7 mouse cellular contexts compared by ENCODE assay signal in genomic region chr7:141562421-141562851, GRCm38 (mm10). TPM values are rescaled to one million over a fixed set of nuclear protein-coding genes. Genes with fewer than 3 reads are reported as not detected.
DNase-seq lines count a peak whose midpoint lies in the region; ATAC-seq and TF ChIP-seq lines count a peak whose summit lies in the region.

No protein-coding gene starts in this region.

- DNase-seq in lung, postnatal 10 days: no peak
- no peak for DNase-seq in hindbrain, embryonic 10.5 days (ENCODE audit: low spot score)
- peak; percentile 28 for DNase-seq in lung, postnatal 36 days
- no peak for DNase-seq in right cerebral cortex, postnatal 36 days (ENCODE audit: low spot score in 2 of 2)
- DNase-seq in spleen, adult 18-20 months: no peak

- peak overlapping the region; percentile 77 for H3K4me3 ChIP-seq in lung, embryonic 15.5 days
- H3K4me3 ChIP-seq in cortical plate, adult 2 months (ENCODE audit: insufficient read depth, low read length): peak overlapping the region; percentile 97
- peak overlapping the region; percentile 94 for H3K4me3 ChIP-seq in hindbrain, embryonic 10.5 days

- H3K9ac ChIP-seq in lung, embryonic 15.5 days: peak overlapping the region; percentile 95

- WGBS in lung, embryonic 15.5 days: 1% methylated on average over 33 of the region's 33 CpGs
- WGBS in hindbrain, embryonic 10.5 days: under 1% methylated on average over 33 of the region's 33 CpGs

- ATAC-seq in lung, embryonic 15.5 days (ENCODE audit: borderline replicate concordance, extremely low read depth, low FRiP score, low TSS enrichment): peak; percentile 37

- 0 out of 2 replicates have a peak, but pooled peaks cover 3% of the 10 kb centered on the region for H3K36me3 ChIP-seq in lung, embryonic 15.5 days
- peaks cover 15% of the 10 kb centered on the region for H3K36me3 ChIP-seq in hindbrain, embryonic 10.5 days

- H3K27me3 ChIP-seq in lung, embryonic 15.5 days: no peaks in the 10 kb centered on the region
- H3K27me3 ChIP-seq in hindbrain, embryonic 10.5 days (ENCODE audit: insufficient read depth, poor library complexity, severe bottlenecking): 0 out of 2 replicates have a peak, but pooled peaks cover 5% of the 10 kb centered on the region

- no peaks in the 10 kb centered on the region for H3K9me3 ChIP-seq in lung, embryonic 15.5 days
- H3K9me3 ChIP-seq in hindbrain, embryonic 10.5 days: no peaks in the 10 kb centered on the region

- TF ChIP-seq CTCF in cortical plate, adult 2 months (IDR thresholded peaks at IDR 0.05; ENCODE audit: extremely low read depth, insufficient read depth, low read length): no peak

- peak overlapping the region; percentile 94 for H3K4me2 ChIP-seq in lung, embryonic 15.5 days

- peak overlapping the region; percentile 73 for H3K27ac ChIP-seq in lung, embryonic 15.5 days
- H3K27ac ChIP-seq in cortical plate, adult 2 months (ENCODE audit: insufficient read depth, low read length): no peak overlapping the region; the same call in 1 of the 2 replicates
- H3K27ac ChIP-seq in hindbrain, embryonic 10.5 days: peak overlapping the region; percentile 96

- TF ChIP-seq POLR2A in cortical plate, adult 2 months (IDR thresholded peaks at IDR 0.05; ENCODE audit: extremely low read depth, insufficient read depth, low read length): no peak

- peaks cover 21% of the 10 kb centered on the region for H3K4me1 ChIP-seq in lung, embryonic 15.5 days
- H3K4me1 ChIP-seq in cortical plate, adult 2 months (ENCODE audit: control insufficient read depth, insufficient read depth, low read length): peaks cover 7% of the 10 kb centered on the region
- peaks cover 42% of the 10 kb centered on the region for H3K4me1 ChIP-seq in hindbrain, embryonic 10.5 days (replicated peaks)

RNA-seq across cellular contexts. Expression of gene Ap2a2, which starts 0.5 kb away (rescaled TPM):
- 69.1 and 73.4 TPM in 2 replicates for polyA plus RNA-seq in lung, embryonic 15.5 days (2015; fragmentation: Nextera tagmentation; extraction: Ambion mirVana)
- 70.2 and 75.7 TPM in 2 replicates for polyA plus RNA-seq in cortical plate, adult 2 months (2012; rRNA removed)
- polyA plus RNA-seq in hindbrain, embryonic 10.5 days (2016; fragmentation: Nextera tagmentation; extraction: Ambion mirVana): 105 and 108 TPM in 2 replicates

RNA-seq across cellular contexts. Expression of gene Chid1, which starts 22.8 kb away (rescaled TPM):
- polyA plus RNA-seq in lung, embryonic 15.5 days (2015; fragmentation: Nextera tagmentation; extraction: Ambion mirVana): 39.5 and 40.9 TPM in 2 replicates
- polyA plus RNA-seq in cortical plate, adult 2 months (2012; rRNA removed): 43.0 and 48.8 TPM in 2 replicates
- 24.9 and 30.2 TPM in 2 replicates for polyA plus RNA-seq in hindbrain, embryonic 10.5 days (2016; fragmentation: Nextera tagmentation; extraction: Ambion mirVana)
